Mouse (Mus musculus) lung, postnatal 4 days (tissue): Measurements from ENCODE around the gene Neo1.
"Not testable (repeated sequence)": the region's sequence is repeated elsewhere in the genome, so short reads cannot be mapped to it uniquely, and the experiment has no call there.

Experiments
- DNase-seq, 2 experiments: peaks; one replicate each; pipeline ENCODE4 v3.0.0; 2021

The Neo1 gene

DNA sequence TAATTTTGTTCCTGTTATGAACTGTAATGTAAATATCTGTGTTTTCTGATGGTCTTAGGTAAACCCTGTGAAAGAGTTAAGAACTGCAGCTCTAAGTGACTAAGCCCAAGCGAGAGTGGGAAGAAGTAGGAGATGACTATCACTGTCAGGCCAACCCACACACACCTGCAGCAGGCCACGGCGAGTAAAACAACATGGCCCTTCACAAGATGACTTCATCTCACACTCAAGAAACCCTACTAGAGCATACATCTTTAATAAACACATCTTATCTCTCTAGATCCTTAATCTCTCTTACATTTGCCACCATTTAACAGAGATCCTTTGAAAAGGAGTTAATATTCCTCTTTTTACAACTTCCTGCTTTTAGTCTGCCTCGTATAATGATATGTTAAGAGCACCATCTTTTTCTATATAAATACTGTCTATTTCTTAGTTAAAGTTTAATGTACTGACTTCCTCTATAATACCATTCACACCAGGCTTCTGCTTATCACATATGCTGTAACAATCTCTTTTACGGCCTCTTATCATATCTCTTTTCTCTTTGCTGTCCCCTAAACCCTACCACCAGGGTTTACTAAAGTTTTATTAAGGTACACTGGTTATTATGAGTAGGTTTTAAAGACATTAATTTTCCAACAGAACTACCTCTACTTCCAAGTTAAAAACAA, 46.8 kb downstream of the Neo1 start:
- DNase-seq: no peak

DNA sequence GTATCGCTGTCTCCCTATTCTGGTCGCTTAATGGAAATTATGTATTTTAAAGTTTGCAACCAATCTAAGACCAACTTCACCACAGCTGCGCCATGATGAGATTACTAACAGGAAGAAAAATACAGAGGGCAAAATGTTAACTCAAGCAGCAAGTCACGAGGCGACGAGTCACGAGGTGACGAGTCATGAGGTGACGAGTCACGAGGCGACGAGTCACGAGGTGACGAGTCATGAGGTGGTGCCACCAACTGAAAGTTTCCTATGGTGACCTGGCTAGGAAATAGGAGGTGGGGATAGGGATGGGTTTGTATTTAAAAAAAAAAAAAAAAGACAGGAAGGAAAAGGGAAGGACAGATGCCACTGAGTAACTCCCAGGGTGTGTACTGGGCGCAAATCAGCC, 57.2 kb downstream of the Neo1 start:
- no peak for DNase-seq

DNA sequence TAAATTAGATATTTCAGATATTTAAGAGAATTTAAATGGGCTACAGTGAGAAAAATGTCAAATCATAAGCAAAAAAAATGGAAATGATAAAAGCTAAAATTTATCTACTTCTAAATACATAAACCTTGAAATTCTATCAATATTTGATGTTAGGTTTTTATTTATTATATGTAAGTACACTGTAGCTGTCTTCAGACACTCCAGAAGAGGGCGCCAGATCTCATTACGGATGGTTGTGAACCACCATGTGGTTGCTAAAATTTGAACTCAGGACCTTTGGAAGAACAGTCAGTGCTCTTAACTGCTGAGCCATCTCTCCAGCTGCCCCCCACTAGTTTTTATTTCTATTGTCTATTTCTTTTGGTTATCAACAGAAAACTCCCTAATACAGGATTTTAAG, 65.1 kb downstream of the Neo1 start:
- DNase-seq: not testable (repeated sequence)

DNA sequence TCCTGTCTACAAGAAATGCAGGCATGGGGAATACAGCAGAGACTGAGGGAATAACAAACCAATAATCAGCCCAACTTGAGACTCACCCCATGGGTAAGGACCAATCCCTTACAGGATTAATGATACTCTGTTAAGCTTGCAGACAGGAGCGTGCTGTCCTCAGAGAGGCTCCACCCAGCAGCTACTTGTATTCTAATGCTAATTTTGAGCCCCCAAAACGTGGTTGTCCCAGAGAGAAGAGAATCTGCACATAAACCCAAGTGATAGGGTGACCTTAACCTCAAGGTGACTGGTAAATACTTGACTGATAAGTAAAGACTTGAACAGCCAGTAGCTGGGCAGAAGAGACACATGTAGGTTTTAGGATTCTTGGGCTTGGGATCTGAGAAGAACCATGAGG, 68.9 kb downstream of the Neo1 start:
- DNase-seq: no peak

DNA sequence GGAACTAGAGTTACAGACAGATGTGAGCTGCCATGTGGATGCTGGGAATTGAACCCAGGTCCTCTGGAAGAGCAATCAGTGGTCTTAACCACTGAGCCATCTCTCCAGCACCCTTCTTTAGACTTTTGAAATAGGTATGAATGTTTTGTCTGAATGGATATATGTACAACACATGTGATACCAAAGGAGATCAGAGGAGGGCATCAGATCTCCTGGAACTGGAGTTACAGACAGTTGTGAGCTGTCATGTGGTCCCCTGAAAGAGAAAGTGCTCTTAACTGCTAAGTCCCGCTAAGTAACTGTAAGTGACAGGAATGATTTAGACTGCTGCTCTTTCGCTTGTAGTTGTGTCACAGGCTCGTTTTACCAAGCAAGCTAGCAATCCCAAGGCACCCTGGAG, 80.7 kb downstream of the Neo1 start:
- DNase-seq: no peak

DNA sequence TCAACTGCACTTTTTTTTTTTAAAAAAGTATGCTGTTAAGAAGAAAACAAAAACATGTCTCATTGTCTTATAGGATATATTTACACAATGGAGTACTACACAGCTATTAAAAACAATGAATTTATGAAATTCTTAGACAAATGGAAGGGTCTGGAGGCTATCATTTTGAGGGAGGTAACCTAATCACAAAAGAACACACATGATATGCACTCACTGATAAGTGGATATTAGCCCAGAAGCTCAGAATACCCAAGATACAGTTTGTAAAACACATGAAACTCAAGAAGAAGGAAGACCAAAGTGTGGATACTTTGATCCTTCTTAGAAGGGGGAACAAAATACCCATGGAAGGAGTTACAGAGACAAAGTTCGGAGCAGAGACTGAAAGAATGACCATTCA, 90.3 kb downstream of the Neo1 start:
- DNase-seq: not testable (repeated sequence)

DNA sequence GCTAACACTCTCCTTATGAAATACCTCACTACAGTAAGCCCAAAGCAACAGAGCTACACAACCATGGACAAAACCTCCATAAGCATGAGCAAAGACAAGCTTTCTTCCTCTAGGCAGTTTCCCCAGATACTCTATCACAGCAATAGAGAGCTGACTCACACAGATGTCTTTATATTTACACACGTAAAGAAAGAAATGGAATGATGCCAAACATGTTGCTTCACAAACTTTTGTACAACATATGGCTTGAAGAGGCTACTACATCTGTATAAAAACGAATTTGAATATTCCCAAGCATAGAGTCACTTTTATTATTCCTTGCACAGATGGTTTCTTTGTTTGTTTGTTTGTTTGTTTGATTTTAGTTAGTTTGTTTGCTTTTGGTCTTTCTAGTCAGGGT, 101.5 kb downstream of the Neo1 start:
- DNase-seq: no peak

DNA sequence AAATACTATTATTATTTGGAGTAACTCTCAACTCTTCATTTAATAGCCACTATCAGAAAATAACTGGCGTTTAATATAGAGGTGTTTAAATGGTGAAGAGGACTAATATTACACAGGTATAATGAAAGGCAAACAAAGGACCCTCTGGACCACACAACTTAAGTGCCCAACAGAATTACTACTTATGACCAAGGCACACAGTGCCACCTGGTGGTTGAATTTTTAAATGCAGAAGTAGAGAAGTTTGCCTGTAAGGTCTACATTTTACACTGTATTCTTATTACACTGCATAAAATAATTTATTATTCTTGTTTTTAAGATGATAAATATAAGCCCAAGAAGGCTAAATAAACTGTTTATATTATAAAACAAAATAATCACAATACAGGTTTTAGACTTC, 108.1 kb downstream of the Neo1 start:
- peak in 1 of 2 experiments; percentile 42 for DNase-seq

DNA sequence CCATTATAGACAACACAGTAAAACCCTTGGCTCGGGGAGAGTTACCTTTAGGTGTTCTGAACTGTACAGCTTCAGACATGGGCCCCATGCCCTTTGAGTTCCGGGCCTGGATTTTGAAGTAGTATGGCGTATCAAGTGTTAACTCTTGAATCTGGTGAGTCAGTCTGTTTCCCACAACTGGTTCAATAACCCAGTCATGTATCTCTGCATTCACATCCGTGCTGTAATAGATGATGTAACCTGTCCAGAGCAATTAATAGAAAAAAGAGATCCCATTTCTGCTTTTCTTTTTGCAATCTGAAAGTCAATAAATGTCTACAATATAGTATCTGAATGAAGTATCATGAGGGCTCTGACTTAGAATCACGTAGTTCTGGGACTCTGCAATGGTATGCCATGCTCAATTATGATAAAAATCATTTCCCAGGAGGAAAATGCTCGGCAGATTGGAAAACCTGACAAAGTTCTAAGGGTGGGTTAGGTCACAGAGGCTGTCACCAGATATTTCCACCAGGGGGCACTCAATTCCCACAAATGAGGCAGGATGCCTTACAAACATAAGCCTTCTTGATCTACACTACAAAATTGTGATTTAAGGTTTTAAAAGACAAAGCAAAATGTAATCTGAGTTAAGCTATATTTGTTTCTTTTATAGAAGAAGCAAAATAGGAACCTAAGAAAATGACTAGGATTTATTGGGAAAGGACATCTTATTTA, 133.2 kb downstream of the Neo1 start:
- peak in 1 of 2 experiments; percentile 63 for DNase-seq

DNA sequence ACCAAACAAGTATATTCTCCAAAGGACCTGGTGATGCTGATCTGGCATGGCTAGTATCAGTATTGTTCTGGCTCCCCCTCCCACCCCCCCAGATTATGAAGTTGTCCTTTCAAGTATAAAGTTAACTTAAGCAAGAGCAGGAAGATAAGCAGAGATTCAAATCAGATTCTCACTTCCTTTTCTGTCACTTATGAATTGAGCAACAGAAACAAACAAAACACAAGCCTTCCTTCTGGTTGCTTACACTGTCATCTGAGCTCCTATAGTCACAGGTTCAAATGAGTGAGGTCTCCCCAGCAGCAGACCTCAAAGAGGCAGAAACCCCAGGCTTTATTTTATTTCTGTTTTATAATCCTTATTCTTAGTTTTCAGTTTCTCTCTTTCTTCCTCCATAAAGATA, 136.6 kb downstream of the Neo1 start:
- DNase-seq: no peak

DNA sequence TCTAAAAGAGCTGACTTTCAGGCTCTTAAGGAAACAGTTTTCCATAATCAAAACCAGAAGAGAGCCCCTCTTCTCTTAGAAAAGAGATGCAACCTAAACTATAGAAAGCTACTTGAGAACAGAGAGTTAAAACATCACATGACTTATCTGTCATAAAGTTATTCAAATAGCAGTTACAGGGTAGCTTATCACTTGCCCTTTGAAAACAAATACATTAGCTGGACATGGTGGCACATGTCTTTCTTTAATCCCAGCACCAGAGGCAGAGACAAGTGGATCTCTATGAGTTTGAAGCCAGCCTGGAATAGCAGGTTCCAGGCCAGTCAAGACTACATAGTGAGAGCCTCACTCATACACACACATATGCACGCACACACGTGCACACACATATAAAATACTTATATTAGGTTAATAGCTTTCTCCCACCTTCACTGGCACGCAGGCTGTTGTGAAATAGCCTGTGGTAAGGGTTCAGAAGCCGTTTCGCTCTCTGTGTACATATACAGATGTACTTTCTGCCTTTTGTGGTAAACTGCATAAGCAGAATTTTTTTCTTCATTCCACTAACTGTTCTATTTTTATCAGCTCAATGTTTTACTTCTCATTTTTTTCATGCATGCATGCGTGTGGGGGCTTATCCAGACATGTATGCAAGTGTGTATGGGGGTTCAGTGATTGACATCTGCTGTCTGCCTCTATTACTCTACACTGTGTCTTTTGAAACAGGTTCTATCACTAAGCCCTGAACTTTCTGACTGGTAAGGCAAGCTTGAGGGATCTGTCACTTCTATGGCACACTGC, 144.2 kb downstream of the Neo1 start:
- no peak for DNase-seq

DNA sequence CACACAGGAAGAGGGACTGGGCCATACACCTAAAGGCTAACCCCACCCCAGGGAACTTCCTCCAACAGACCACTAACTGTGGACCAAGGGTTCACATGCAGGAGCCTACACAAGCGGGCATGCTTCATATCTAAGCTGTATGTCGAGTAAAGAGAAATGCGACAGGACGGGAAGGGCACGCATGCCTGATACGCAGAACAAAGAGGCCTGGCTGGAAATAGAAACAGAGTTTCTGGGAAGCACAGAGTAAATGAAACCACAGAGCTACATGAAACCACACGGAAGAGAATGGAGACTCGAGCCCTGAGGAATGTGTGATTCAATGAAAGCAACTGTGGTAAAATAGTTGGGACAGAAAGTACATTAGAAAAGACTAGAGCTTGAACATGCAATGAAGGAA, 145.3 kb downstream of the Neo1 start:
- no peak for DNase-seq

DNA sequence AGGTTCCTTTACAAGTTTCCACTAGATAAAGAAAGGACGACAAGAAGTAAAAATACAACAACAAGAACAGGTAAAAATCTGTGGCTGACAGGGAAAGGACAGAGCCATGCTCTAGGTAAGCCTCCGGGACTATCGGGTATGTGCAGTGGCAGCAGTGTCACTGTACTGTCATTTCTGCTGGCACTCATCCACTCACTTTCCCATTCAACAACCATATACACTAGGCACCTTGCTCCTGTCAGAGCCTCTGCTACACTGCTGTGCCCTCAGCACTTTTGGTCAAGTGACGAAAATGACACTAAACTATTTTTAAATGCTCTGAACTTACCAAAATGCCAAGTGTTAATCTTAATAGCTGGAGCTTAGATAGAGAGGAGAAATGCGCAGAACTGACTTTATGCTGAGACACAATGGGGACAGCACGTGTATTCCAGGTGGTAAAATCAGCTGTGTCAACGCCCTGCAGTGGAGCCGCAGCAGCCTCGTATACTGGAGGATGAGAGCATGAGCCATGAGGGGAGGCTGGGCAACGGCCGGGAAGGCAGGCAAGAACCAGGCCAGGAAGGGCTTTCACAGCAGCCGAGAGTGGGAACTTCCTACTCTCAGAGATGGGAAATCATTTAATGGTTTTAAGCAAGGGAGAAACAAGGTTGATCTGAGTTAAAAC, 146.3 kb downstream of the Neo1 start:
- DNase-seq: no peak

DNA sequence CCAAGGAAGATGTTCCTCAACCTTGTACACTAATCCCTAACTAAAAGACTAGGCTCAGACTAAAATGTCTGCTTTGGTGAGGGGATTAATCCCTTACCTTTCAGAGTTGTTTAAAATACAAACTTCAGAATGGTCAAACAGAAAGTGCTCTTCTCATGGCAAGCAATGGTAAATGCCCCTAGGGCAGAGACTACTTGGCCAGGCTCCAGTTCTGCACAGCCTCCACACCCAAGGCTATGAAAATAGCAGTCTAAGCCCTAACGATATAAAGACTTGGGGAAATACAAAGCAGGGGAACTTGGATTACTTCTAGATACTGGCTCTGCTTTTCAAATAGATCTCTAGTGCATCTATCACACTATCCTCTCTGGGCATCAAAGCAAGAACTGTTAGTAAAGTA, 153.6 kb downstream of the Neo1 start:
- DNase-seq: no peak

DNA sequence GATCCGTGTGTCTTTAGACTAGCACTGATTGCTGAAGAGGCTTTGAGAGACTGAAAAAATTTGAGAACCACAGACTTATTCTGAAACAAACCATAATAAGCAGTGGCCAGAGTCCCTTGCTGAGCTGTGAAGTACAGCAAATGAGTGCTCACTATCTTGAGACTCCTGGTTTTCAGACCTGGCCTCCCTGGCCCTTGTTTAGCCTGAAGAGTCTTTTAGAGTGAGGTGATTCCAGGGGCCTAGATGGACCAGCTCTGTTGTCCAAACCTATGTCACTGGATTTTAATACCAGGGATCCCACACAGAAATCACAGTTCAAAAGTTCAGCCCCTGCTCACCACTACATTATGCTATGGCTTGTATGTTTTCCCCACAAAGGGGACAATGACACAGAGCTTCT, 156.4 kb downstream of the Neo1 start:
- no peak for DNase-seq

DNA sequence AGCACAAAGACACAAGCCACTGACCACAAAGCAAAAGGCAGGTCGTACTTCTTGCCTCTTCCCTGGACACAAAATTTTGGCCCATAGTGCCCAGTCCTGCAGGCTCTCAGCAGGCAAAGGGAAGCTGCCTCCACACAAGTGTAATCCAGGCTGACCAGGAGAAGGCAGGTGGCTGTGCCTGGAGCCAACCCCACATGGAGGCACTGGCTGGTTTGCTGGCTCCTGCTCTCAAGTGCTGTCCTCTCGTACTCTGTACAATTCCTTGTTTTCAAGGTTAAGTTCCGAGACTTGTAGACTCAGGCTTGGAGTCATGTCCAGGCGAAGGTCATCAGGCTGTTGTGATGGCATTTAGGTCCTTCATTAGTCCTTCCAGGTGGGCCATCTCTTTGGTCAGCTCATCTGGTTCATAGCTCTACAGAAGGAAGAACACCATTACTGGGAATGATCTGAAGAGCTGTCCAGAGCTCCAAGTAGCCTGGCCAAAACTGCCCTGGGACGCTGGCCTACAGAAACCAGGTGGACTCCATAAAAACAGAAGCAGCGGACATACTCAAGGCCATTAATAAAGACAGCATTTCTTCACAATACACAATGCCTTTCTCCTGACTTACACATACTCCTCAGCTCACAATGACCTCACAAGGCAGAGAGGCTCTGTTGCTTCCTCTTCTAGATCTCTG, 159.2 kb downstream of the Neo1 start:
- DNase-seq: no peak

DNA sequence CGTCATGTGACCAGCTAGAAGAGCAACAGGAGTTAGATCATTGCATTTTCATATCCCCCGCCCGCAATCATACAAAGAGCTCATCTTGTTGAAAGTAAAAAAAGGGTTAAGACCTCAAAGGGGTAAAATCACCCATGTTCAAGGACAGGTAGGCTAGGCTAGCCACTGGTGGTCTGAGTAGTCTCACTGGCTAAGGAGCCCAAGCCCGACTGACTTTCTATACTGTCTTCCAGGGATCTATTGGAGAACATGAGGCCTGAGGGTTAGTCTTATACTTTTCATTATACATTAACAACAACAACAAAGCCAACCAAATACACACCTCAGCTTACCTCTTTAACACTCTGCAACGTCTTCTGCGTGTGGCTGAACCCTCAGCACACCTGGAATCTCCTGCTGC, 160.8 kb downstream of the Neo1 start:
- no peak for DNase-seq

DNA sequence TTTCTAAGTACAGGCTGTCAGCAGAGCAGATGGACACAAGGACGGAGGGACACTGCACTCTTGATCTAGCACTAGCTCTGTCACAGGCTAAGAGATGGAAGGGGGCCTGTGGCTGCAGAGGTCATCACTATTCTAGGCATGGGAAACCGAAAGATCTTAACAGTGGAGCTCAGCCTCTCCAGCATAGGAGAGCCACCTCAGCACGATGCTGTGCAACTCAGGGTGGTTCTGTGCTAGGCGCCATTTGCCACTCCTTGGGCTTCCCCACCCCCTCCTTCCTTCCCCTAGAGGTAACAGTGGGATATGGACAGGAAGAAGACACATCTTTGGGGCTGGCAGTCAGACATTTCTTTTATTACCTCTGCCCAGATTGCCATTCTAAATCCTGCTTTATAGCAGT, 161.9 kb downstream of the Neo1 start:
- no peak for DNase-seq

DNA sequence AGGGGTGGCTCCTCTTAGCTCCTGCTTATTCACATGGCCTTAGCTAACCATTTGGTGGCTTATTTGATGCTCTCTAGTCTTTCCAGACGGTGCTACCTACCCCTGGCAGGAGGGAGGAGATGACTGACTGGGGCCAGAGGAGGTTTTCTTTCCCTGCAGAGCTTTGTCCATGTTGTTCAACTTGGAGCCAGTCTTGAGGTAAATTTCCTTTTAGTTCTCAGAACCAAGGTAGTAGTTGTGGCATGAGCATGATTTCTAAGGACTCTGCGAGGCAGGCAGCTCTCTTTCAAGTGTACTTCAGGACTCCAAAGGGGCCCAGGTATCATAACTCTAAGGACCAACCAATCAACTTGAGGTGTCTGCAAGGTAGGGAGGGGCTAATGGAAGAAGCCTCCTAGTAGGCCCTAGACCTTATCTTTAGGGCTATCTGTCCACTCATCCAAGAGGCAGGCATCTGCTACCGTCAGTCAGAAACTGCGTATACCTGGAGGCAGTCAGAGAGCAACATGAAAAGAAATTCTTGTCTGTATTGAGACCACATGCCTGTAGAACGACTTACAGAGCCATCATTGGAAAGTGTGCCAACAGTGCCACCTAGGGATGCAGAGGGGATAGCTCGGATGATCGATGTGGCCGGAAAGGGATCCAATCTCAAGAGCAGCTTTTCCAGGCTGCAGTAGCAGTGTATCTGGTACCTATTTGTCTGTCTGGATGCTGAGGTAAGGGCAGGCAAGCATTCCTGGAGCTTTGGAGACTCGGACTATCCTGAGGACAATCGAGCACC, 162.5 kb downstream of the Neo1 start:
- peak in 1 of 2 experiments; percentile 65 for DNase-seq

DNA sequence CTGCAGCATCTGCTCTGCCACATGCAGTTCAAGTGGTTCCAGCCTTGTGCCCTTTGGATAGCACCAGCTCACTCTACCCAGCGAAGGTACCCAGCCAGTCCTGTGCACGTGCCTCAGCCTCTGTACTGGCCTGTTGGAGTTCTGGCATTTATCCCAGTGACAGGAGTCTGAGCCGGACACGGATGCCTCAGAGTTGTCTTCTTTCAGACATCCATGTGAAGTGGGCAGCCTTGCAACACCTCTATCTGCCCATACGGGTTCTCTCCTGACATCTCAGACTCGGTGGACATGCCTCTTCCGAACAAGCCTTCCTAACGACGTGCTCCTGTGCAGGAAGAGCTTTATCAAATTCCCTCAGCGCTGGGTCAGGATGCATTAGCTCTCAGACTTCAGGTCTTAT, 165.1 kb downstream of the Neo1 start:
- DNase-seq: no peak

DNA sequence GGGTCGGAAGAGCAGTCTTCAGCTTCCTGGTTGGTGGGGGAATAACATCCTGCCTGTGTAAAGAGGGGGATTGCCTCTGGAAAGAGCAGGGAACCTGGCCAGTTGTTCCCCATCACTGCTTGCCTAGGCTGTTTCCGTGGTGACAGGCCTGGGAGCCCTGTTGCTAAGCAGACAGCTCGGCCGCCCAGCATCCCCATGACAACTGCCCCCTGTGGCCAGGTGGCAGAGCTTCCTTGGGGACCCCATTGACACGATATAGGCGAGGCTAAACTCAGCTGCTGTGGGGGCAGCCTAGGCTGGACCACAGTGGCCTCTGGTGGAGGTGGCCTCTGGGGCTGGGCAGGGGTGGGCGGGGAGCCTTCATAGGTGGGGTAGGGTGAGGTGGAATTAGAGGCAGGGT, 172.4 kb downstream of the Neo1 start:
- no peak for DNase-seq

DNA sequence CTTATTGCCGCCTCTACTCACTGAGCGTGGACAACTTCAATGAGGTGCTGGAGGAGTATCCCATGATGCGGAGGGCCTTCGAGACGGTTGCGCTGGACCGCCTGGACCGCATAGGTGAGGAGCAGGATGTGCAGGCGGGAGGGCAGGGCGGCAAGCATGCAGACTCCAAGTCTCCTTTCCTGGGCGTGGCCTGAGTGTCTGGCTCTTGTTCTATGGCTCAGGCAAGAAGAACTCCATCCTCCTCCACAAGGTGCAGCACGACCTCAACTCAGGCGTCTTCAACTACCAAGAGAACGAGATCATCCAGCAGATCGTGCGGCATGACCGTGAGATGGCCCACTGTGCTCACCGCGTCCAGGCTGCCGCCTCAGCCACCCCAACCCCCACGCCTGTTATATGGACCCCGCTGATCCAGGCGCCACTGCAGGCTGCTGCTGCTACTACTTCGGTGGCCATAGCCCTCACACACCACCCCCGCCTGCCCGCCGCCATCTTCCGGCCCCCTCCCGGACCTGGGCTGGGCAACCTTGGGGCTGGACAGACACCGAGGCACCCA, 177.1 kb downstream of the Neo1 start:
- DNase-seq: no peak
